Mouse (Mus musculus) myocyte (in vitro differentiated cells): ENCODE results near the gene Chpf2. TPM values are rescaled to one million over a fixed set of nuclear protein-coding genes. Genes with fewer than 3 reads are reported as not detected.
A peak's percentile ranks its signal among the peaks of the same experiment; 100 is the strongest.

Experiments
- H3K27me3 ChIP-seq: one replicate; pipeline ENCODE4 v1.6.1; 2011; ENCODE audit not compliant: control insufficient read depth, insufficient read depth, insufficient read length
- H3K36me3 ChIP-seq: one replicate; pipeline ENCODE4 v1.6.1; 2011; ENCODE audit not compliant: control insufficient read depth, insufficient read depth
- H3K4me2 ChIP-seq: one replicate; pipeline ENCODE4 v1.6.1; 2011; ENCODE audit warnings: low read depth, control low read depth
- H3K4me3 ChIP-seq: one replicate; pipeline ENCODE4 v1.5.1; 2011; ENCODE audit warnings: mild to moderate bottlenecking, control low read depth, moderate library complexity
- H3K79me2 ChIP-seq: one replicate; pipeline ENCODE4 v1.6.1; 2011; ENCODE audit not compliant: control insufficient read depth, insufficient read depth
- H3ac ChIP-seq: one replicate; pipeline ENCODE4 v1.6.1; 2011; ENCODE audit not compliant: control insufficient read depth, insufficient read length
- CEBPB ChIP-seq: IDR thresholded peaks from 2 replicates; pipeline ENCODE4 v1.6.1; 2011; ENCODE audit warnings: mild to moderate bottlenecking, moderate library complexity; ENCODE audit not compliant: poor library complexity, insufficient read depth, severe bottlenecking
- E2F4 ChIP-seq: IDR thresholded peaks from one replicate; pipeline ENCODE4 v1.6.1; 2011; ENCODE audit warnings: mild to moderate bottlenecking, control low read depth, moderate library complexity; ENCODE audit not compliant: insufficient read depth
- MAX ChIP-seq: IDR thresholded peaks from one replicate; pipeline ENCODE4 v1.6.1; 2011; ENCODE audit warnings: low read depth, mild to moderate bottlenecking, control low read depth
- MYOD1 ChIP-seq, 3 experiments: IDR thresholded peaks; one replicate each; pipeline ENCODE4 v1.6.1; 2011; ENCODE audit warnings: control low read depth in 2 of 3, low read depth in 2 of 3, mild to moderate bottlenecking in 2 of 3, moderate library complexity in 1 of 3; ENCODE audit not compliant: insufficient read length in 2 of 3, control insufficient read depth in 1 of 3
- MYOG ChIP-seq, 3 experiments: IDR thresholded peaks; one replicate each; pipeline ENCODE4 v1.6.1; 2011; ENCODE audit warnings: control low read depth in 2 of 3, low read depth in 2 of 3, mild to moderate bottlenecking in 2 of 3; ENCODE audit not compliant: insufficient read length in 2 of 3, control insufficient read depth in 1 of 3, insufficient read depth in 1 of 3
- POLR2A ChIP-seq: IDR thresholded peaks from one replicate; pipeline ENCODE4 v1.6.1; 2011; ENCODE audit warnings: low read depth, mild to moderate bottlenecking, control low read depth, moderate library complexity; ENCODE audit not compliant: insufficient read length
- POLR2AphosphoS2 ChIP-seq: IDR thresholded peaks from one replicate; pipeline ENCODE4 v1.6.1; 2011; ENCODE audit warnings: low read depth, control low read depth; ENCODE audit not compliant: insufficient read length
- REST ChIP-seq: IDR thresholded peaks from one replicate; pipeline ENCODE4 v1.6.1; 2011; ENCODE audit warnings: mild to moderate bottlenecking, control low read depth, moderate library complexity; ENCODE audit not compliant: insufficient read depth, insufficient read length
- SRF ChIP-seq: IDR thresholded peaks from one replicate; pipeline ENCODE4 v1.6.1; 2011; ENCODE audit warnings: low read depth; ENCODE audit not compliant: control insufficient read depth, insufficient read length
- TCF12 ChIP-seq: IDR thresholded peaks from one replicate; pipeline ENCODE4 v1.6.1; 2011; ENCODE audit warnings: mild to moderate bottlenecking, control low read depth; ENCODE audit not compliant: poor library complexity, insufficient read depth, severe bottlenecking
- TCF3 ChIP-seq: IDR thresholded peaks from one replicate; pipeline ENCODE4 v1.6.1; 2011; ENCODE audit warnings: low read depth, control low read depth; ENCODE audit not compliant: insufficient read length
- USF1 ChIP-seq: IDR thresholded peaks from one replicate; pipeline ENCODE4 v1.6.1; 2011; ENCODE audit warnings: low read depth, mild to moderate bottlenecking, control low read depth, moderate library complexity
- polyA plus RNA-seq: library from polyadenylated mRNA; unstranded; fragments of >200 nt; fragmentation: generic; extraction: Trizol; gene quantifications from one replicate; pipeline ENCODE4 v1.2.1, GENCODE M21; 2012; ENCODE audit warnings: missing spikeins

Gene Chpf2
- polyA plus RNA-seq, 1 experiment: 39.5 TPM

GRCm38 (mm10) chr5:24620626-24621025, 34.1 kb downstream of the Chpf2 start:
- no peak for TF ChIP-seq POLR2A
- TF ChIP-seq REST: no peak
- TF ChIP-seq E2F4: no peak
- TF ChIP-seq MYOD1 (IDR thresholded peaks at IDR 0.05; ENCODE audit: control insufficient read depth in 1 of 3, insufficient read length in 2 of 3, low read depth in 2 of 3): no peak
- no peak for TF ChIP-seq MYOG (IDR thresholded peaks at IDR 0.05; ENCODE audit: control insufficient read depth in 1 of 3, insufficient read depth in 1 of 3, insufficient read length in 2 of 3, low read depth in 2 of 3)
- no peak for TF ChIP-seq USF1
- no peak for TF ChIP-seq MAX
- no peak for TF ChIP-seq CEBPB
- no peak for TF ChIP-seq TCF3
- no peak for TF ChIP-seq POLR2AphosphoS2
- no peak for TF ChIP-seq TCF12
- no peak for TF ChIP-seq SRF
- no peaks in the 10 kb centered on the region for H3K36me3 ChIP-seq
- H3ac ChIP-seq: no peak overlapping the region
- peaks cover 16% of the 10 kb centered on the region for H3K27me3 ChIP-seq
- H3K4me3 ChIP-seq: no peak overlapping the region
- no peak overlapping the region for H3K4me2 ChIP-seq
- no peaks in the 10 kb centered on the region for H3K79me2 ChIP-seq

DNA sequence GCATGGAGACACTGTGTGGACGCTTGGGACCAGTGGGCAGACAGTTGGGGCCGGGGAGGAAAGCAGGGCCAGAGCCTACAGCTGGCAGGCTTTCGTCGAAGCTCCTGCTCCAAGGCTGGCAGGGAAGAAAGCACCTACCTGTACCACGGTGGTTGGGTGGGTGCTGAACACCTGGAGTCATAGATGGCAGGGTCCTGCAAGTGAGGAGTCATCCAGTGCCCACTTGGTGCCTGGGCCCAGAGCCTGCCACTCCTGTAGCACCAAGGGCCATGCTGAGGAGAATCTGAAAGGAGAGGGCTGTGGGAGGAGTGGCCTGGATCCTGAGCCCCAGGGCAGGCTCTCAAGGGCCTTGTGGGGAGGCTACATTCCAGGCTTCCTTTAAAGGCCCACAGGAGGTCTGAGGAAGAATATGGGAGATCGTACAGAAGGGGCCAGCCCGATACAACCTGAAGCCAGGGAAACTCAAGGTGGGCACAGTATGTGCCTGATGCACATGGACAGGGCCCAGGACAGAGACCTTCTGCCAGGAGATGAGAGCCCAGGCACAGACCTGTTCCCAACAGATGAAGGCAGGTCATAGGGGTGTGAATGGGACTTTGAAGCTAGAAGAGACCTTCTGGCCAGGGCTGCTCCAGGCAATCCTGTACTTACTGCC, 36.0 kb downstream of the Chpf2 start:
- Histone ChIP-seq H3K36me3 (no peaks in the 10 kb centered on the region), H3K4me2 (no peak overlapping the region), H3K79me2 (no peaks in the 10 kb centered on the region), H3K4me3 (no peak overlapping the region), H3K27me3 (peaks cover 16% of the 10 kb centered on the region), H3ac (no peak overlapping the region)
- TF ChIP-seq REST (no peak), CEBPB (no peak)

GRCm38 (mm10) chr5:24623041-24623985, 36.8 kb downstream of the Chpf2 start:
- TF ChIP-seq CEBPB: no peak
- TF ChIP-seq SRF: no peak
- no peak for TF ChIP-seq USF1
- TF ChIP-seq E2F4: no peak
- TF ChIP-seq TCF3: no peak
- TF ChIP-seq POLR2A: no peak
- TF ChIP-seq POLR2AphosphoS2: no peak
- TF ChIP-seq TCF12: no peak
- no peak for TF ChIP-seq MYOD1 (IDR thresholded peaks at IDR 0.05; ENCODE audit: control insufficient read depth in 1 of 3, insufficient read length in 2 of 3, low read depth in 2 of 3)
- TF ChIP-seq MAX: no peak
- no peak for TF ChIP-seq REST
- TF ChIP-seq MYOG (IDR thresholded peaks at IDR 0.05; ENCODE audit: control insufficient read depth in 1 of 3, insufficient read depth in 1 of 3, insufficient read length in 2 of 3, low read depth in 2 of 3): no peak
- H3K4me3 ChIP-seq: no peak overlapping the region
- no peaks in the 10 kb centered on the region for H3K79me2 ChIP-seq
- H3K4me2 ChIP-seq: no peak overlapping the region
- H3K36me3 ChIP-seq: no peaks in the 10 kb centered on the region
- H3K27me3 ChIP-seq: peaks cover 16% of the 10 kb centered on the region
- H3ac ChIP-seq: no peak overlapping the region

GRCm38 (mm10) chr5:24623986-24624821, 37.7 kb downstream of the Chpf2 start, which contains the start of gene Smarcd3:
TSS of gene Smarcd3 (minus strand) at chr5:24624411.
- Histone ChIP-seq H3K4me2 (peak within 1 kb of the TSS; percentile 42), H3K27me3 (peaks cover 16% of the 10 kb centered on the region), H3K79me2 (no peaks in the 10 kb centered on the region), H3K36me3 (no peaks in the 10 kb centered on the region), H3ac (no peak within 1 kb of the TSS), H3K4me3 (no peak within 1 kb of the TSS)
- no peak for TF ChIP-seq SRF
- TF ChIP-seq MAX: no peak
- TF ChIP-seq MYOG (IDR thresholded peaks at IDR 0.05; ENCODE audit: control insufficient read depth in 1 of 3, insufficient read depth in 1 of 3, insufficient read length in 2 of 3, low read depth in 2 of 3): no peak
- no peak for TF ChIP-seq TCF12

DNA sequence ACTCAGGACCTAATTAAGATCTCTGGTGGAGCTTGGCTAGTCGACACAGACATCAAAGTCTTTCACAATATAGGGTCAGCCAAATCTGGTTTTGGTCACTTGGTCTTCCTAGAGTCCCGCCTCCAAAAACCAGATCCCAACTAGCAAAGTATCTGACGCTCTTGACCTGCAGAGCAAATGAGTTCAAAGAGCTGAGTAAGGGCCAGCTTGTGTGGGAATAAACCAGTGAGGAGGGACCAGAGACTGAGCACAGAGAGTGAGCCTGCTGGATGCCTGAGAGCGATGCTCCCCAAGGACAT, 38.2 kb downstream of the Chpf2 start:
- Histone ChIP-seq H3ac (no peak overlapping the region), H3K4me3 (no peak overlapping the region), H3K4me2 (no peak overlapping the region), H3K27me3 (peaks cover 16% of the 10 kb centered on the region), H3K36me3 (no peaks in the 10 kb centered on the region), H3K79me2 (no peaks in the 10 kb centered on the region)
- no peak for TF ChIP-seq TCF3
